Mouse (Mus musculus) kidney, postnatal 10 days (tissue): ENCODE measurements around the gene Llph.

Source experiments
- DNase-seq: peaks from one replicate; pipeline ENCODE4 v3.0.0; 2021; ENCODE audit warnings: mixed read lengths

The Llph gene

DNA sequence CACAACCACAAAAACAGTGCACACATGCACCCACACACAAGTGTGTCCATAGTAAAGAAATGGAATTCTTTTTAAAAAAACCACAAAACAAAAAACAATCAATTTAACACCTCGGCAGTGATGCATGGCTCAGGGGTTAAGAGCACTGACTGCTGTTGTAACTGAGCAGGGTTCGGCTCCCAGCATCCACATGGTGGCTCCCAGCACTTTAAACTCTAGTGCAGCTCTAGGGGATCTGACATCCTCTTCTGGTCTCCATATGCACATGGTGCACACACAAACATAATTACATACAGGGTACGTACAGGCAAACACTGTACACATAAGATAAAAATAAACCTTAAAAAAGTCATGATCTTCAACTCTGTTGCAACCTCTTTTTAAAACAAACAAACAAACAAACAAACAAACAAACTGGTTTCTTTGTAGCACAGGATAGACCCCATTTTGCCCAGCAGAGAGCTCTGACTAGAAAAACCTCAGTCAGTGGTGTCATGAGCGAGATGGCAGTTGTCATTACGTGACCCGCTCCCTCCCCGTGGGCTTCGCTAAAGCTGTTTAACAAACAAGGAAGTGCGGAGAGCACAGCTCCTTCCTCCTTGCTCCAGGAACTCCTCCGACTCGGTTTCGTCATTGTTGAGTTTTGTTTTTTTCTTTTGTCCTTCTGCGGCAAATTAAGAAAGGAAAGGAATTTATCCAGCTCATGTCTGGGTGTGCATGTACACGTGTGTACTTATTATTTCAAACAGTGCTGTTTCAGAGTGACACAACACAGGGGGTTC lies 7.1 kb upstream of the Llph start:
- no peak for DNase-seq

DNA sequence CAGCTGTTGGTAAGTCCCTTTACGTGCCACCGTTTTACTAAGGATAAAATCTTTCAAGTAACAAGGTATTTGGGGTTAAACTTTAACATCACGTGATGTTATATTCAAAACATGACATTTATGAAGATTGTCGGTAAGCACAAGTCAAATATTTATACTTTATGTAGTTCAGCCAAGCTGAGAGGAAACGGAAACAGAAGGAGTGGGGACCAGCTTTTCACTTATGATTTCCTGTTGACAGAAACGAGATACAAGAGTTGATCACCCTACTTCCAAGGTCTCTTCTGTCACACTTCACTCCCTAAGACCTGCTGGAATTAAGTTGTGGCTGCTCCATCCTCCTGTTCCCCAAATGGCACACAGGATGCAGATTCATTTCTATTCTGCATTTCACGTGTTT lies 6.1 kb upstream of the Llph start:
- no peak for DNase-seq

DNA sequence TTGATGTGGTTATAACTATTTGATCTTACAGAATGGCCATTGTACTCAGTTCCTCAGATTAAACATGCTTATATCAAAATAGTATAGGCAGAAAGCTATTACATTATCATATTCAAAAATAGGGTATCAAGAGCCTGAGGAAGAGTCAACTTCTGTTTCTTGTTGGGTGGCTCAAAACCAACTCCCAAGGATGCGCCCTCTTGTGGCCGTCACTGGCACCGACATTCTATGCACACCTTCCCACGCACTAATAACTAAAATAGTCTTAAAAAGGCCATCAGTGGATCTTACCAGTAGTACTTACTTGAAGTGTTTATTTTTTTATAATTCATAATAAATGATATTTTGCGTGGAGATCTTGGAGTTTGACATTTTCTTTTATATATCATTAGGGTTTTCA lies 4.8 kb downstream of the Llph start:
- DNase-seq, result peak; percentile 82

DNA sequence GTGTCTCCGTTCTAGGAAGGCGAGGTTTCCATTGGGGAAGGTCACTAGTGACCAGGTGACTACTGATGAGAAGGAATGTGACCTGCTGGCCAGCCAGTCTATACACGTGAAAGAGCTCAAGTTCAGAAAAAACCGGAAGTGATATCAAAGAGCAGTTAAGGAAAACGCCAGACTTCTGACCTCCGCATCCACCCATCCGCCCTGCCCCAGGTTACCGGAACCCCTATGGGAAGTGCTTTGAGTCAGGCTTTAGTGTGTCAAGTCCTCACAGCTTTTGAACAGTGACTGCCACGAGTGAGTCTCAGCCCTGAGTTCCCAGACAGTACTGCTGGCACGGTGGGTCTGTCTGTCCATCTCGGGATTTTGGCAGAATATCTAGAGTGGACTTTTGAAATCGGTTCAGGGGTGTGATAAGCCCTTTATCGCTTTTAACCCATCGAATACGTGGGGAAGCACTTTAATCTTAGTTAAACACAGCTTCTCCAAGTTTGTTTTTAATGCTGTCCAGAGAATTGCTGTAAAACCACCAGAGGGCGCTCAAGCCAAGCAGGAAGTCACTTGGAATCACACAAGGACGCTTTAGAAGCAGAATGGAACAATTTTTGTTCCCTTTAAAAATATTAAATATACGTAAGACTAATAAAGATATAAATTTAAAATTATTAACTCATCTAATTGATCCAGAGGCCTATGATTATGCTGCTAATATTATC lies 6.9 kb downstream of the Llph start:
- DNase-seq, result peak; percentile 81

DNA sequence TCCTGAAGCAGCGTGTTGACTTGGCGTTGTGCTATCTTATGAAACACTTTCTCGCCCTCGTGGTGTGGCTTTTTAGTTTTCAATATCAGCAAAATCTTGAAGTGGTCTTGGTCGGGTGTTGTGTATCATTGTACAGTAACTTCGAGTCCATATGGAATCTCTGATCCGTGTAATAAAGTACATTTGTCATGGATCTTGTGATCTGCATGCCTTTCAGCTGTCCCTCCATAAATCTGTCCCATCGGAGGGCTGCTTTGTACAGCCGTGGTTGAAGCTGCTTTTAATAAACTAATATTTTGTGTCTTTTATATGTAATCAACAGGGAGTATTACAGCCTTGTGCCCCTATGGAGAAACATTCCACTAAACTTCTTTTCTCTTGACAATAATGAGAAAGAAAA lies 10.0 kb downstream of the Llph start:
- DNase-seq, result no peak

DNA sequence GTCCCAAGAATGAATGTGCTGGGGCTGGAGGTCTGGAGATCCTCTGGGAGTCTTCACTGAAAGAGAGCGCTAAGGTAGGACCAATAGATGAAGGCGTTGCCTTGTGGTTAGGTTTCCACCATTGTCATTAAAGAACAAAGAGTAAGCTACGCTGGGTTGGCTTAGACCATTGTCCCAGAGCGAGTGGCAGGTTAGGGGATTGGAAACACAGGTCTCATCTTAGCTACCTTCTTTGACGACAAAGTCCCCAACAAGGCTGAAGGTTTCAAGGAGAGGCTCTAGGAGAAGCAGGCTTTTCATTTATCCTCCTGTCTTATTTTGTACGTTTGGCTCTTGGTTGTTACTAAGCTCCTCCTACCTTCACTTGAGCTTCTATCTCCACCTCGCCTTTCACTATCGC lies 11.4 kb downstream of the Llph start:
- no peak for DNase-seq

DNA sequence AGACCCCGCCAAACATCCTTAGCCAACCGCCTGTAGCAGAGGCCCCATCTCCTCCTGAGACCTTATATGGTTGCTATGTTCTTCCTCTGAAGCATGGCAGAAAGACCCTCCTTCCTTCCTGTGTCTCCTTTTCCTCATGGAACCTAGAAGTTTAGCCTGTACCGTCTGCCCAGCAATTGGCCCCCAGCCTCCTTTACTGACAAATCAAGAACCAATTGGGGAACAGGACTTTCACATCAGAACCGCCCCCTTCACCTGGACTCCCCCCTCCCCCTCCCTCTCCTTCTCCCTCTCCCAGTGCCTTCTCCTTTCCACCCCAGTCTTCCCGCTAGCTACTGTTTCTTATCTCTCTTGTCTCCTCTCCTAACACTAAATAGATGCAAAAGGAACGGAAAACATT lies 12.6 kb downstream of the Llph start:
- DNase-seq, result no peak

DNA sequence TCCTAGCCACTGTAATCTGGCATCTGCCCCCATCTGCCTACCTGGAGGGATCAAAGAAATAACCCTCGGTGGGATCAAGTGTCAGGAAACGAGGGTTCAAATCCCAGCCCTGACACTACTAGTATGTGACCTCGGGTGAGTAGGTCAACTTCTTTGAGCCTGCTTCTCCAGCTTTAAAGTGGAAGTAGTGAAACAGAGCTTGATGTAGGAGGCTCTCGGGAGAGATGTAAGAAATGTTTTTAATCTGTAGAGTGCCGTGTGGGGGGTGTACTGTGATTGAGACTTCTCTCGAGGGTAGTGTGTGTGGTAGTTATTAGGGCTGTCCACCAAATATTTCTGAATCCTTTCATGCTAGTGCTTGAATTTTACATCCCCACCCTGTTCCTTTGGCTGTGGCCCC lies 15.6 kb downstream of the Llph start:
- no peak for DNase-seq

DNA sequence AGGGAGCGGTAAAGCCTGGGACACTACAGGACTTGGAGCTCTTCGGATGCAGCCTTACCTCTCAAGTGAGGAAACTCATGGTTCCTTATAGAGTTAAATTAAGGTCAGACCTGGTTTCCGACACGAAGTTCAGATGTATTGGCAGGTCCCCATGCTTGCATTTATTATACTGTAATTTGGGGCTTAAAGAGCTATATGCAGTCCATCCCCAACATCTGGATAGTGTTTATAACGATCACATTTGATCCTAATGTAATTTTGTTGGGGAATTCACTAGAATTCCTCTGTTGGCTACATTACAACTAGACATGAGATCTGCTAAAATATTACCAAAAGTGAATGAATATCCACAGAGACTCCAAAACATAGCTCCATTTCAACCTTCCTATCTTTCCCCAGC lies 18.8 kb downstream of the Llph start:
- DNase-seq, result no peak

DNA sequence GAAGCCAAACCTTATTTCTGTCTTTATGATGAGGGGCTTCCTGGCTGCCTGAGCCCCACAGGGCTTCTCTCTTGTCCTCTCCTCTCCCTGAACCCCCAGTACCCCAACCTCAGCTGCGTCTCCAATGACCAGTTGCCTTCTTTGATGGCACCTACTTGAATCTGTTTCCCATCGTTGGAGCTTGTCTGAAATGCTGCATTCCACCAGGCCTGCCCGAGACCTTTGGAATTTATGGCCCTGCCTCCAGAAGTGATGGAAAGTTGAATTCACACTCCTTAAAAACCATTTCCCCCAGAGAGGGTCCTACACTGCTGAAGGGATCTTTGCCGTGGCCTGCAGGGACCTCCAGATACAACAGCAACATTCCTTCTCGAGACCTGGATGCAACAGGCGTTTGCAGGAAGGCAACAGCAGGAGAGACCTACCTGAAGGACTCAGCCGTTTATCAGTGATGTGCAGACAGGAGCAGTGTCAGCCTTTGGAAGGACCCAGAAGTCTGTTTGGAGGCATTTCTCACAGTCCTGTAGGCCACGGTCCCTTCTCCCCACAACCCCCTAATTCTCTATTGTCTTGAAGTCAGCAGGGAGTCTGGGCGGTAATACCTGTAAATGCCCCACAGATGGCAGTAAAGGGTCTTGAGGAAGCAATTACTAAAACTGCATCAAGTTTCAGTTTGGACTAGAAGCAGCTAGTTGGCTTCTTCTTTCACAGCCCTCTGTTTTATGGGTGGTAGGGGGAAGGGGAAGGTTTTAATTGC lies 20.3 kb downstream of the Llph start:
- peak; percentile 74 for DNase-seq

DNA sequence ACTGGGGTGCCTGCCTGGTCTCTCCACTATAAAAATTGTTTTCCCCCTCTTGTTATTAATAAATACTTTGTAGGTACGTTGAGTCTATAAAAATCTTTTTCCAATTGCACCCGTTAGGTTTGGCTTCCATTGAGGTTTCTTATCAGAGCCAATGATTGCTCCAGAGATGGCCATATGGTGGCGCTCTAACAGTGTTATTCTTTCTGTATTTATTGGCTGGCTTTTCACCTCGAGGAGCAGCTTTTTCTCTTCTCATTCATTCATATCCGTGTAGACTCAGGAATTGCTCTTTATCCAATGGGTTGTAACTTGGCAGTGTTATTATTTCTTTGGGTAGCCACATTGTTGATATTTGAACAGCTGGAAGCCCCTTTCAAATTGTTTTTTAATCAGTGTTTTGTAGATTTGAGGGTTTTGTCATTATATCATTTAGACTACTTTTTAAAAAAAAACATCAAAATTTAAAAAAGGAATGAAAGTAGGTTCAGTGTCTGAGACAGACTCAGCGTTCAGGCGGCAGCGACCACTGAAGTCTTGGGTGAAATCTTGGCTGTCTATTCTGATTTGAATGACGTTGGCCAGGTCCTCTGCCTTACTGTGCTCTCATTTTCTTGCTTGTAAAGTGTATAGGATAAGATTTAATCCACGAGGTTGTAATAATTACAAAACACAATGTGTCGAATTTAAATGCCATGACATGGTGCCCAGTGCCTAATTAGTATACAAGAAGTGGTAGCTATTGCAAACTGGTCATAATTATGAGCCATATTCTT lies 24.2 kb downstream of the Llph start:
- peak; percentile 51 for DNase-seq

DNA sequence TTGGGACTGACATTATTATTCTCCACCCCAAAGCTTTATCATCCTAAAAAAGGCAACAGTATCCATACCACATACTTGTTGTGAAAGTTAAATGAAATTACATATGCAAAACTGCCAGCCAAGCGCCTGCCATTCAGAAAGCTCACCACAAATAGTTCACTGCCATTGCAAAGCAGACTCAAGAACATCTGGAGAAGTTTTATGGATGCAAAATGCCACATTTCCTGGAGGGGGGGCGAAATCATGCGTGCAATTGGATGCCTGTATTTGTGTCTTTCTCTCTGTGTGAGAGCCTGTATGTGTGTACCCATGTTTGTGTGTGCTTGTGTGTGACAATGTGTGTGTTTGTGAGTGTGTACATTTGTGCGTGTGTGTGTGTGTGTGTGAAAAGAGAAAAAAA lies 24.9 kb downstream of the Llph start:
- no peak for DNase-seq

DNA sequence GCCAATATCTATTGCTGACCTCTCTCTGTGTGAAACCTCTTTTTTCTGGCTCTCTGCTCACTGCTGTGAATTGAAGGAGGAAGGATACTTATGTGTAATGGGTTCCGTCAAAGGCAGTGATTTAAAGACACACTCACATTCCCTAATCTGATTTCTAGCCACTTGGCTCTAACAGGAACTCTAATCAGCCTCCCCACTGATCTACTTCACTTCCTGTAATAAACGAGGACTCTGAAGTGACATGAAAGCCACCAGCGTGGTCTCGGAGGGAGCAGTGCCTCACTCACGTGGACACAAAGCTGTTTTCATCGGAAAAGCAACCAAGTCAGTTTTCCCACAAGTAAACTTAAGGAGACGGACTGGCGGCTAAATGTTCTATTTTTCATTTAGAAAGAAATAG lies 25.9 kb downstream of the Llph start:
- DNase-seq, result peak; percentile 40

DNA sequence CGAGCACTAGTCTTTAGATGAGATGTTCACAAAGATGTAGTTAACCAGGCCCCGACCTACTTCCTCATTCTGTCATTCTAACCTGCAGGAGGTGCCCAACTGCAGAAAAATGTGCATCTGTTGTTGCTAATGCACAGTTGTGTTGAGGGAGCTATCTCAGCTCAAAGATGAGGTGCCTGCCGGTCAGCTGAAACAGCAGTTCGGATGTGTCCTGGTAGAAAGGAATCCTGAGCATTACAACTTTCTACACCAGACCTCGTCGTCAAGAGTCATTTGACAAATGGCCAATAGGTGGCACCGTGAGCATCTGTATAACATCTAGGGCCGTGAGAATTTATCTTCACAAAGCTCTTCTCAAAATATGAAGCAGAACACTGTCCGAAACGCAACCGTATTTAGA lies 30.4 kb downstream of the Llph start:
- peak; percentile 78 for DNase-seq

DNA sequence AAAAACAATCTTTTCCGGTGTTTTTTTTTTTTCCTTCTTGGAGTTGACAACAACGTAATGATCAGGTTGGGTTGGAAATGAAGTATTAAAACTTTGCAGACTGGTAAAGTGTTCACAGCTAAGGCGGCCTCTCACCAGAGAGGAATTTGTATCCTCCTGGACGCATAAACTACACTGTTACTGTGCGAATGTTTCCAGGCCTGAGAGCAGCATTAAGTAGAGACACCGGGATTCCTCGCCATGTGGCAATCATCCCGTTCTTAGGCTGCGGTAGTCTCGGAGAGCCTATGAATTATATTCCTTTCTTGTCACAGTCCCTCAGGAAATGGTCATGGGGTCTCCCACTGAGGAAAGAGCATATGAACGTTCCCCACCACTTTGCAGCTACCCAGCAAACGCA lies 40.9 kb downstream of the Llph start:
- no peak for DNase-seq

DNA sequence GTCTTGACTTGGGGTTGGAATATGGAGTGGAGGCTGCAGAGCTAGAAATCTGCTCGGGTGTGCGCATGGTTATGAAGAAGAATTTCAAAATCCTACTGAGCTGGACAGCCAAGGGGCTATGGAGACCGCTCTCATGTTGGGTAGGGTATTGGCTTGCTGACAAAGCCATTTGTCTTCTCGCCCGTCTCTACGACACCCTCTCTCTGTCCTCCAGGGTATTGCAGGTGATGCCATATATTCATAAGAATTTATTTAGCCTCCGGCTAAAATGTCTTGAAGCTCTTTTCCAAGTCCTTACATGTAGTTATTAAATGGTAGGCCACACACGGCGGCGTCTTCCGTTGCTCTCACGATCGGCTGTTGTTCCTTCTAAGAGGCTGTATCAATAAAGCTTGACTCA lies 43.1 kb downstream of the Llph start:
- peak; percentile 28 for DNase-seq

DNA sequence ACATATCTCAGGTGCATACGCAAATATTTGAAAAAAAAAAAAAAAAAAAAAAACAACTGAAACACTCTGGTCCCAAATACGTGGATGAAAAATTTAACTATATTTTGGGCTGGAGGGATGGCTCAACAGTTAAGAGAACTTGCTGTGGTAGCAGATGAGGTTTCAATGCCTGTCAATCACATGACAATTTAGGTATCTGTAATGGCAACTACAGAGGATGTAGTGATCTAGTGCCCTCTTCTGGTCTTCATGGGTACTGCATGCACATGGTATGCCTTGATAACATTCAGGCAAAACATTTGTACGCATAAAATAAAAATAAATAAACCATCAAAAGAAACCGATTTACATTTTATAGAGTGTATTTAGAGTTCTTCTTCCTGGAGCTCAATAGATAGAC lies 43.9 kb downstream of the Llph start:
- peak; percentile 76 for DNase-seq

DNA sequence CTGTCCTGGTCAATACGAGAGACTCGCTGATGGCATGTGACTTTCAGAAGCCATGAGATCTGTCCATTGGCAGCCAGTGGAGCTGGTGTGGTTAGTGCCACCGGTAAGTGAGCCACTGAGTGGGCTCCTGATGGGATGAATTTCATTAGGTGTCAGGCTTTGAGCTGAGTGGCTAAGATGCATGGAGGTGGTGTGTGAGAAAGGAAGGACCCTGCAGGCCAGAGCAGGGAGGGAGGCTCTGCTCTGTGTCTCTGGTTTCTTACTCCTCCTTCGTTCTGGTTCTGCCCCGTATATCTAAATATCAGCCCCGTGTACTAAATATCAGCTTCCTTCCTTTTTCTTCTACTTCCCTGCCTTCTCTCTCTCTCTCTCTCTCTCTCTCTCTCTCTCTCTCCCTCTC lies 44.4 kb downstream of the Llph start:
- DNase-seq, result no peak

DNA sequence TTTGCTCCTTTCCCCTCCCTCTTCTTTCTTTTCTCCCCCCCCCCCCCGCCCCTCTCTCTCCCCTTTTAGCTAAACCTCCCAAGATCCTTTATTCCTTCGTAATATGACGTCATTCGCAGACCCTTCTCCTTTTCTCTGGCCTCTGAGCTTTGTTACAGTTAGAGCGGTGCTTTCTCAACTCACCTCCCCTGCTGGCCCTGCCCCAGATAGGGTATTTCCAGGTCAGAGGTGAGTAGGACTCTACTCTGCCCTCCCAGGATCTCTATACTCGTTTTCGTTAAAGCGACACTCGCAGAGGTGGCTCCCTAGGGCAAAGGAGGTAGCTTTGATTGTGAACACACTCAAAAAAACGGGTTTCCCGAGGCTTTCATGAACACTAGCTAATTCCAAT lies 45.0 kb downstream of the Llph start:
- DNase-seq, result no peak

DNA sequence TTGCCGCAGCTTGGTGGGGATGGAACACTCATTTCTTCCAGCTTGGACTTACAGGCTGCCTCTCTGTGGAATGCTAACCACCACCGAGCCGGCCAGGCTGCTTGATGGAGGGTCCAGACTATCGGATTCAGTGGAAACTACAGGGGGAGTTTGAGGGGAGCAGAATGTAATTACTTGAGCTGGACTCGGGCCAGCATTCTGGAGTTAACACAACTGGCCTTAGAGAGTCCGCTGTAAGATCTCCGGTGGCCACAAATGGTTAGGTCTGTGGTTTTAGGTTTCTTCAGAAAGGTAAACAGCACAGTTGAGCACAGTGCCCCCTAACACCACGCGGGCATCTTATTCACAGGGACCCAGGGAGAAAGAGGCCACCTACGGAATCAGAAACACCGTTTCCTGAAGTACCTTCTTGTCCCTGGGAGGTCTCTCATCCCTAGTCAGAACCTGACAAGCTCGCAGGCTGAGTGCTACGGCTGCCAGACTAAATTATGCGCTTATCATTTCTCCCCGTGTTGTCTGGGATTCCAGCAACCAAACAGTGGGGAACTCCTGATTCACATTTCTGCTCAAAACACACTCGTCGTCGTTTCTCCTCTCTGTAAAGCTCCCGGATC lies 45.5 kb downstream of the Llph start:
- DNase-seq, result peak; percentile 36

DNA sequence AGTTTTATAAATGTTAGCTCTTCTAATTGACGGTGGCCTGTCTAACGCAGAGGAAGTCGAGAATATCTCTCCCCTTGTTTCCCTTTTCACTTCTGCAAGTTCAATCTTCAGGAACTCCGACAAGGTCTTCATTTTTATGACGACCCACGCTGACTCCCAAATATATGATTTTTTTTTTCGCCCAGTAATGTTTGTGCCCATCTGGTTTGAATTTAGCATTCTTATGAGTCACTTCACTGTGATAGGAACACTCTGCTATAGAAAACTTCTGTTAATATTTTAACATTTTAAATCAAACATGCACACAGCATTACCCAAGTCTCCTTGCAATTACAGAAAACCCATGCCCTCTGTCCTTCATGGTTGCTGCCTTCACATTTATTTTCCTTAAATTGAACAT lies 46.5 kb downstream of the Llph start:
- no peak for DNase-seq

DNA sequence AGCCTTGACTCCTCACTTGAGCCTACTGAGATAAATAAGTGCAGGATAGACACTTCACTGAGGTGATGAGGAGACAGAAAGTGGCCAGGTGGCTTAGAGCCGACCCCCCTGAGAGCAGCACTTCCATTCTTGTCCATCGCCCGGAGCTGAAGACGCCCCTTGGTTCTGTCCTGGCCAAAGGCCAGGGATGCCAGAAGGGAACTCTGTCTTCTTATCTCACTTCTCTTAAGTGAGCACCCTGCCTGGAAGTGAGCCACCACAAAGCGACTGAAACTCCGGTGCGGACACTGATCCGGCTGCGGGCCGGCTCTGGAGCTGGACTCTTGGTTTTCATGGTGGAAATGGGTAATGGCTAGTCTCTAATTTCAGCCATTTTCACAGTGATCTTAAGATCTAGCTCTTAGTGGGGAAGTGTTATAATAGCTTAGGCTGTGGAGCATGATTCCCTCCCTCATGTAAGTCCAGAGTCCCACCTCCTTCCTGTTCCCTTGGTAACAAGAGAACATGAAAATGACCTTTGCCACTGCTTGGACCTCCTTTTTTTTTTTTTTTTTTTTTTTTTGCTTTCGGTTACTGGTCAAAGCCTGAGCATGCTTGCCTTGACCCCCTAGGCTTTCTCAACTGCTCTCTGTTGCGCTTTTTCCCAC lies 52.7 kb downstream of the Llph start:
- peak; percentile 15 for DNase-seq
